Comparison of ENCODE assay signal across 8 mouse cellular contexts in genomic region chr1:180255294-180256117, GRCm38 (mm10). TPM values are rescaled to one million over a fixed set of nuclear protein-coding genes. Genes with fewer than 3 reads are reported as not detected.
A peak's percentile ranks its signal among the peaks of the same experiment; 100 is the strongest.
DNase-seq lines count a peak whose midpoint lies in the region; ATAC-seq and TF ChIP-seq lines count a peak whose summit lies in the region.

No protein-coding gene starts in this region.

- H3K4me1 ChIP-seq in heart, postnatal 0 days (ENCODE audit: control insufficient read depth, insufficient read depth), result peaks cover 13% of the 10 kb centered on the region
- H3K4me1 ChIP-seq in limb, embryonic 12.5 days (replicated peaks), result peaks cover 13% of the 10 kb centered on the region
- H3K4me1 ChIP-seq in midbrain, embryonic 15.5 days, result peaks cover 21% of the 10 kb centered on the region

- intact Hi-C loops in left cerebral cortex, postnatal 25 days (cut with DNase I), result loop anchor here (5.0 kb wide), 1 partner anchor 512 kb away; no protein-coding TSS in a partner anchor
- intact Hi-C loops in left cerebral cortex, postnatal 4 days (cut with DNase I), result no loop called here

- H3K4me3 ChIP-seq in heart, postnatal 0 days (ENCODE audit: low read depth, low read length), result peak overlapping the region; percentile 85
- peak overlapping the region; percentile 84 for H3K4me3 ChIP-seq in limb, embryonic 12.5 days (replicated peaks)
- H3K4me3 ChIP-seq in midbrain, embryonic 15.5 days, result peak overlapping the region; percentile 62

- no peaks in the 10 kb centered on the region for H3K9me3 ChIP-seq in heart, postnatal 0 days (replicated peaks; ENCODE audit: control insufficient read depth, low read length)
- H3K9me3 ChIP-seq in limb, embryonic 12.5 days, result no peaks in the 10 kb centered on the region
- no peaks in the 10 kb centered on the region for H3K9me3 ChIP-seq in midbrain, embryonic 15.5 days

- WGBS in heart, postnatal 0 days, result 3% methylated on average over 30 of the region's 33 CpGs
- WGBS in limb, embryonic 12.5 days, result 2% methylated on average over 29 of the region's 33 CpGs
- WGBS in midbrain, embryonic 15.5 days, result 2% methylated on average over 33 of the region's 33 CpGs

- H3K4me2 ChIP-seq in heart, postnatal 0 days (ENCODE audit: low read depth, low read length), result peak overlapping the region; percentile 91
- peak overlapping the region; percentile 98 for H3K4me2 ChIP-seq in limb, embryonic 12.5 days
- peak overlapping the region; percentile 86 for H3K4me2 ChIP-seq in midbrain, embryonic 15.5 days

- no peaks in the 10 kb centered on the region for H3K27me3 ChIP-seq in heart, postnatal 0 days (ENCODE audit: control insufficient read depth, insufficient read depth, low read length)
- peaks cover 12% of the 10 kb centered on the region; the same call in 1 of the 2 replicates for H3K27me3 ChIP-seq in limb, embryonic 12.5 days
- H3K27me3 ChIP-seq in midbrain, embryonic 15.5 days (replicated peaks), result 0 out of 2 replicates have a peak, but pooled peaks cover 7% of the 10 kb centered on the region

- peak overlapping the region; percentile 86 for H3K27ac ChIP-seq in heart, postnatal 0 days (ENCODE audit: low read depth)
- peak overlapping the region; percentile 41; the same call in 1 of the 2 replicates for H3K27ac ChIP-seq in limb, embryonic 12.5 days
- H3K27ac ChIP-seq in midbrain, embryonic 15.5 days, result peak overlapping the region; percentile 84

- no peaks in the 10 kb centered on the region for H3K36me3 ChIP-seq in heart, postnatal 0 days (replicated peaks; ENCODE audit: control insufficient read depth, insufficient read depth, low read length)
- H3K36me3 ChIP-seq in limb, embryonic 12.5 days, result no peaks in the 10 kb centered on the region
- H3K36me3 ChIP-seq in midbrain, embryonic 15.5 days (replicated peaks), result no peaks in the 10 kb centered on the region

- TF ChIP-seq CTCF in heart, postnatal 0 days (IDR thresholded peaks at IDR 0.05; ENCODE audit: low read depth), result no peak

- ATAC-seq in heart, postnatal 0 days (ENCODE audit: insufficient read depth, low read depth), result peak; percentile 70
- ATAC-seq in limb, embryonic 12.5 days (ENCODE audit: insufficient number of reproducible peaks, insufficient read depth, low FRiP score, low TSS enrichment, low read depth), result peak; percentile 61
- ATAC-seq in midbrain, embryonic 15.5 days (replicated peaks), result peak; percentile 70

- DNase-seq in left cerebral cortex, postnatal 25 days (ENCODE audit: low spot score in 2 of 2), result peak; percentile 47 to 49
- DNase-seq in left cerebral cortex, postnatal 4 days, result no peak
- DNase-seq in R1 (ENCODE audit: low read depth, low spot score), result peak; percentile 66
- peak; percentile 78 for DNase-seq in fat pad, adult 2 months (ENCODE audit: extremely low read depth, low read depth, low spot score)
- no peak for DNase-seq in heart, postnatal 0 days (ENCODE audit: low spot score)
- DNase-seq in thymus, postnatal 25 days, result no peak

- TF ChIP-seq EP300 in heart, postnatal 0 days (IDR thresholded peaks at IDR 0.05; ENCODE audit: low read depth), result no peak

- peak overlapping the region; percentile 77 for H3K9ac ChIP-seq in heart, postnatal 0 days (replicated peaks; ENCODE audit: low read depth, low read length)
- H3K9ac ChIP-seq in limb, embryonic 12.5 days (replicated peaks), result peak overlapping the region; percentile 81
- peak overlapping the region; percentile 73 for H3K9ac ChIP-seq in midbrain, embryonic 15.5 days

RNA-seq across cellular contexts. Expression of gene Psen2, which starts 7.7 kb away (rescaled TPM):
- total RNA-seq in left cerebral cortex, postnatal 25 days (2021), result 10 to 100 TPM; 18.1 to 21.6 TPM
- total RNA-seq in left cerebral cortex, postnatal 4 days (2021), result 10 to 100 TPM; 17.4 to 21.1 TPM
- total RNA-seq in heart, postnatal 0 days (2014; rRNA removed; ENCODE audit: low replicate concordance), result 30.8 and 33.3 TPM in 2 replicates
- 15.2 and 16.4 TPM in 2 replicates for polyA plus RNA-seq in heart, postnatal 0 days (2015; fragmentation: Nextera tagmentation; extraction: Ambion mirVana)
- polyA plus RNA-seq in limb, embryonic 12.5 days (2016; fragmentation: Nextera tagmentation; extraction: Ambion mirVana), result 10.3 and 10.7 TPM in 2 replicates
- polyA plus RNA-seq in midbrain, embryonic 15.5 days (2015; fragmentation: Nextera tagmentation; extraction: Ambion mirVana), result 15.4 and 15.8 TPM in 2 replicates

RNA-seq across cellular contexts. Expression of gene Coq8a, which starts 56.1 kb away (rescaled TPM):
- total RNA-seq in left cerebral cortex, postnatal 25 days (2021), result 10 to 100 TPM; 40.4 to 45.6 TPM
- 1 to 10 TPM; 6.1 to 7.1 TPM for total RNA-seq in left cerebral cortex, postnatal 4 days (2021)
- 148 and 166 TPM in 2 replicates for total RNA-seq in heart, postnatal 0 days (2014; rRNA removed; ENCODE audit: low replicate concordance)
- 226 and 231 TPM in 2 replicates for polyA plus RNA-seq in heart, postnatal 0 days (2015; fragmentation: Nextera tagmentation; extraction: Ambion mirVana)
- polyA plus RNA-seq in limb, embryonic 12.5 days (2016; fragmentation: Nextera tagmentation; extraction: Ambion mirVana), result 4.0 and 6.0 TPM in 2 replicates
- 2.7 and 3.9 TPM in 2 replicates for polyA plus RNA-seq in midbrain, embryonic 15.5 days (2015; fragmentation: Nextera tagmentation; extraction: Ambion mirVana)

Comparison
In these comparisons a context has a peak if more than half of its experiments do, and no peak if none do; other contexts are left out.
1. DNase-seq: peak in left cerebral cortex, postnatal 25 days (2 of 2), R1 (single experiment) and fat pad, adult 2 months (single experiment); none in left cerebral cortex, postnatal 4 days (single experiment), heart, postnatal 0 days (single experiment) and thymus, postnatal 25 days (single experiment).
2. RNA of gene Coq8a, which starts 56.1 kb away (total RNA-seq): 148 to 166 TPM in heart, postnatal 0 days and 40.4 to 45.6 TPM in left cerebral cortex, postnatal 25 days; 6.1 to 7.1 TPM in left cerebral cortex, postnatal 4 days; every median in the first group is over 4 times any median in the second.
3. Peak in every context shown above with its lines, with median percentiles within 50 percentile points of each other: ATAC-seq, H3K27ac ChIP-seq, H3K4me2 ChIP-seq, H3K4me3 ChIP-seq and H3K9ac ChIP-seq.